ENCODE assay signal across 21 mouse cellular contexts in the genomic region with DNA sequence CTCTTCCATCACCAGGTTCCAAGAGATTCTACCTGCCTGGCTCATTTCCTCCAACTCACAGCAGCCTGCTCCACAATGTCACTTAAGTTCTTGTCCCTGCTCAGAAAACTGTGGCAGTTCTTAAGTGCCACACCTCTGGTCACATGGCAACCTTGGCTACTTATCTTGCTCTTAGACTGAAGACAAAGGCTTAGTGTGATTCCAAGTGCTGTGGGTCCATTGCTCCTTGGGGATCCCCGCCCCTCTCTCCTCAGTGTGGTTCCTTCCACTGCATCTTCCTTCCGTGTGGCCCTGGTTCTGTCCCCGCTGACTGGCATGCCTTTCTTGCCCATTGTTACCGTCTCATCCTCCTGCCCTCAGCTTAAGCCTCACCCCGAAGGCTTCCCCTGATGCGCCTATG.
DNase-seq lines count a peak whose midpoint lies in the region; ATAC-seq and TF ChIP-seq lines count a peak whose summit lies in the region.
"Had no signal": no experiment of that assay in that cellular context is flagged by ENCODE, and none has a peak within 500 bp of the region (broad histone marks: within the 10 kb centered on the region; RNA-seq: fewer than 3 reads in every experiment).

No protein-coding gene starts in this region.

- H3K4me3 ChIP-seq in cerebellum, adult 2 months (replicated peaks; ENCODE audit: insufficient read depth, low read depth, low read length), result no peak overlapping the region
- no peak overlapping the region for H3K4me3 ChIP-seq in left cerebral cortex, adult 2 months
- no peak overlapping the region for H3K4me3 ChIP-seq in lung, embryonic 15.5 days
- H3K4me3 ChIP-seq: forebrain, embryonic 15.5 days; heart, embryonic 12.5 days; heart, embryonic 15.5 days; hindbrain, embryonic 10.5 days; hindbrain, embryonic 13.5 days had no signal

- H3K36me3 ChIP-seq in lung, embryonic 15.5 days, result no peaks in the 10 kb centered on the region
- H3K36me3 ChIP-seq: forebrain, embryonic 15.5 days; G1E; heart, embryonic 12.5 days; heart, embryonic 15.5 days; hindbrain, embryonic 10.5 days; hindbrain, embryonic 13.5 days had no signal

- peak overlapping the region; percentile 65 for H3K27ac ChIP-seq in cerebellum, adult 2 months (ENCODE audit: insufficient read depth, low read length)
- H3K27ac ChIP-seq in left cerebral cortex, adult 2 months, result peak overlapping the region; percentile 44
- H3K27ac ChIP-seq in lung, embryonic 15.5 days, result 0 out of 2 replicates have a peak overlapping the region, but pooled peaks have one; percentile 29
- H3K27ac ChIP-seq: forebrain, embryonic 15.5 days; heart, embryonic 15.5 days; hindbrain, embryonic 10.5 days; hindbrain, embryonic 13.5 days had no signal

- peaks cover 77% of the 10 kb centered on the region for H3K4me1 ChIP-seq in cerebellum, adult 2 months (ENCODE audit: control insufficient read depth, insufficient read depth, low read length)
- no peaks in the 10 kb centered on the region for H3K4me1 ChIP-seq in lung, embryonic 15.5 days
- H3K4me1 ChIP-seq: heart, embryonic 12.5 days; heart, embryonic 15.5 days had no signal

- no peak for DNase-seq in cerebellum, adult 2 months
- no peak for DNase-seq in cerebellum, adult 18-20 months
- no peak for DNase-seq in left cerebral cortex, adult 2 months (ENCODE audit: extremely low spot score in 1 of 2, low spot score in 2 of 2)
- DNase-seq in left cerebral cortex, postnatal 10 days (ENCODE audit: extremely low spot score in 1 of 2, low spot score in 2 of 2), result no peak
- no peak for DNase-seq in lung, postnatal 4 days
- DNase-seq: adrenal gland, postnatal 10 days; adrenal gland, postnatal 36 days; B cell, adult 2 months; gastrocnemius, postnatal 25 days; heart, adult 18-20 months; heart, postnatal 10 days; heart, postnatal 36 days had no signal

- H3K9me3 ChIP-seq in lung, embryonic 15.5 days, result no peaks in the 10 kb centered on the region
- H3K9me3 ChIP-seq: forebrain, embryonic 15.5 days; heart, embryonic 12.5 days; heart, embryonic 15.5 days; hindbrain, embryonic 10.5 days; hindbrain, embryonic 13.5 days had no signal

- H3K9ac ChIP-seq in lung, embryonic 15.5 days, result no peak overlapping the region
- H3K9ac ChIP-seq: forebrain, embryonic 15.5 days; heart, embryonic 12.5 days; heart, embryonic 15.5 days; hindbrain, embryonic 13.5 days had no signal

- WGBS in cerebellum, adult 2 months, result 63% methylated on average over 6 of the region's 6 CpGs
- 47% methylated on average over 6 of the region's 6 CpGs for WGBS in lung, embryonic 15.5 days

- intact Hi-C loops in left cerebral cortex, adult 2 months (cut with DNase I), result no loop called here
- intact Hi-C loops in left cerebral cortex, postnatal 10 days (cut with DNase I), result no loop called here

- no peaks in the 10 kb centered on the region for H3K27me3 ChIP-seq in cerebellum, adult 2 months (ENCODE audit: control insufficient read depth, insufficient read depth, low read length)
- no peaks in the 10 kb centered on the region for H3K27me3 ChIP-seq in lung, embryonic 15.5 days
- H3K27me3 ChIP-seq: forebrain, embryonic 15.5 days; hindbrain, embryonic 13.5 days had no signal

- no peak for TF ChIP-seq CTCF in cerebellum, adult 2 months (IDR thresholded peaks at IDR 0.05; ENCODE audit: borderline replicate concordance, insufficient read depth, low read depth, low read length)
- TF ChIP-seq CTCF in left cerebral cortex, adult 2 months (IDR thresholded peaks at IDR 0.05), result no peak

- ATAC-seq in lung, embryonic 15.5 days (ENCODE audit: borderline replicate concordance, extremely low read depth, low FRiP score, low TSS enrichment), result peak; percentile 35; the same call in 1 of the 2 replicates
- ATAC-seq: forebrain, embryonic 15.5 days; hindbrain, embryonic 16.5 days; Patski had no signal

- H3K4me2 ChIP-seq in lung, embryonic 15.5 days, result no peak overlapping the region
- H3K4me2 ChIP-seq: forebrain, embryonic 15.5 days; heart, embryonic 12.5 days; heart, embryonic 15.5 days; hindbrain, embryonic 13.5 days had no signal

- no peak for TF ChIP-seq POLR2A in cerebellum, adult 2 months (IDR thresholded peaks at IDR 0.05; ENCODE audit: borderline replicate concordance, insufficient read depth, low read length)
